Mouse (Mus musculus): ENCODE data around the gene B3gnt4. TPM values are rescaled to one million over a fixed set of nuclear protein-coding genes. Genes with fewer than 3 reads are reported as not detected.

B3gnt4 gene
- polyA plus RNA-seq, 1 experiment from 2014 or later: 0.60 TPM

GRCm38 (mm10) chr5:123533801-123534200 is 23.5 kb downstream of the B3gnt4 start:
- H3K27me3 ChIP-seq (ENCODE audit: control insufficient read depth, insufficient read depth, low read length): no peaks in the 10 kb centered on the region
- H3K36me3 ChIP-seq (ENCODE audit: control insufficient read depth, insufficient read depth, low read length): peaks cover 18% of the 10 kb centered on the region
- no peak overlapping the region for H3K27ac ChIP-seq (replicated peaks; ENCODE audit: low read depth, low read length)
- 95% methylated on average over 10 of the region's 10 CpGs for WGBS
- DNase-seq (ENCODE audit: low spot score) (no peak), ATAC-seq (ENCODE audit: insufficient number of reproducible peaks, low FRiP score, low TSS enrichment, low read depth) (no peak)
- no peak overlapping the region for H3K4me3 ChIP-seq (ENCODE audit: low read depth, low read length)
- no peak overlapping the region for H3K9ac ChIP-seq (ENCODE audit: low read length)
- H3K4me1 ChIP-seq (ENCODE audit: control insufficient read depth, insufficient read depth, low read length): no peaks in the 10 kb centered on the region
- no peak overlapping the region for H3K4me2 ChIP-seq (ENCODE audit: low read depth, severe bottlenecking)
- H3K9me3 ChIP-seq (ENCODE audit: control insufficient read depth, low read length): no peaks in the 10 kb centered on the region

DNA sequence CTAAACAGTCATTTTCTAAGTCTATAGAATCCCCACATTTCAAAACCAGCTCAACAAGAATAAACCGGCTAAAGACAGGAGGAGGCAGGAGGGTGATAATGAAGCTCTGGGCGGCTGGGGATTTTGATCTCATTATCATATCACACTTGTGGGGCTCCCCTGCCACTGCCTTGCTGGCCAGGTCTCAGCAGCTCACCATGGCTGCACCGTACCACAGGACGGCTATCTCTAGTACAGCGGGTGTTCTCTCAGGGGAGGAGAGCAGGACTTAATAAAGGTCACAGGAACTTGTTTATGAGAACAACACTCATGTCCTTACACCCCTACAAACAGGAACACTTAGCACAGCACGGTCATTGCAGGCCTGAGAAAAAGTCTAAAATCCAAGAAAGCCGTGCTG is 45.4 kb downstream of the B3gnt4 start:
- DNase-seq (ENCODE audit: low spot score): no peak
- 92% methylated on average over 7 of the region's 7 CpGs for WGBS
- Histone ChIP-seq H3K4me2 (ENCODE audit: low read depth, severe bottlenecking) (no peak overlapping the region), H3K9me3 (ENCODE audit: control insufficient read depth, low read length) (no peaks in the 10 kb centered on the region), H3K9ac (ENCODE audit: low read length) (no peak overlapping the region), H3K27me3 (ENCODE audit: control insufficient read depth, insufficient read depth, low read length) (no peaks in the 10 kb centered on the region), H3K4me3 (ENCODE audit: low read depth, low read length) (no peak overlapping the region), H3K27ac (replicated peaks; ENCODE audit: low read depth, low read length) (no peak overlapping the region), H3K36me3 (ENCODE audit: control insufficient read depth, insufficient read depth, low read length) (peaks cover 4% of the 10 kb centered on the region; the same call in 1 of the 2 replicates), H3K4me1 (ENCODE audit: control insufficient read depth, insufficient read depth, low read length) (no peaks in the 10 kb centered on the region)
- ATAC-seq (ENCODE audit: insufficient number of reproducible peaks, low FRiP score, low TSS enrichment, low read depth): no peak

- H3K27me3 ChIP-seq (ENCODE audit: control insufficient read depth, insufficient read depth, low read length): no peaks in the 10 kb centered on the region
- 81% methylated on average over 2 of the region's 2 CpGs for WGBS
- H3K9ac ChIP-seq (ENCODE audit: low read length): no peak overlapping the region
- no peaks in the 10 kb centered on the region for H3K9me3 ChIP-seq (ENCODE audit: control insufficient read depth, low read length)
- H3K36me3 ChIP-seq (ENCODE audit: control insufficient read depth, insufficient read depth, low read length): peaks cover 6% of the 10 kb centered on the region; the same call in 1 of the 2 replicates
- no peak overlapping the region for H3K4me2 ChIP-seq (ENCODE audit: low read depth, severe bottlenecking)
- H3K4me3 ChIP-seq (ENCODE audit: low read depth, low read length): no peak overlapping the region
- no peak for ATAC-seq (ENCODE audit: insufficient number of reproducible peaks, low FRiP score, low TSS enrichment, low read depth)
- H3K27ac ChIP-seq (replicated peaks; ENCODE audit: low read depth, low read length): no peak overlapping the region
- no peak for DNase-seq (ENCODE audit: low spot score)
- no peaks in the 10 kb centered on the region for H3K4me1 ChIP-seq (ENCODE audit: control insufficient read depth, insufficient read depth, low read length)
Measured at GRCm38 (mm10) chr5:123556451-123556850, 46.2 kb downstream of the B3gnt4 start.

GRCm38 (mm10) chr5:123559588-123559987 is 49.3 kb downstream of the B3gnt4 start:
- no peaks in the 10 kb centered on the region for H3K27me3 ChIP-seq (ENCODE audit: control insufficient read depth, insufficient read depth, low read length)
- no peak for DNase-seq (ENCODE audit: low spot score)
- H3K4me3 ChIP-seq (ENCODE audit: low read depth, low read length): no peak overlapping the region
- no peak for ATAC-seq (ENCODE audit: insufficient number of reproducible peaks, low FRiP score, low TSS enrichment, low read depth)
- no peaks in the 10 kb centered on the region for H3K4me1 ChIP-seq (ENCODE audit: control insufficient read depth, insufficient read depth, low read length)
- H3K27ac ChIP-seq (replicated peaks; ENCODE audit: low read depth, low read length): no peak overlapping the region
- H3K36me3 ChIP-seq (ENCODE audit: control insufficient read depth, insufficient read depth, low read length): peaks cover 9% of the 10 kb centered on the region; the same call in 1 of the 2 replicates
- no peaks in the 10 kb centered on the region for H3K9me3 ChIP-seq (ENCODE audit: control insufficient read depth, low read length)
- H3K4me2 ChIP-seq (ENCODE audit: low read depth, severe bottlenecking): no peak overlapping the region
- 95% methylated on average over 8 of the region's 8 CpGs for WGBS
- H3K9ac ChIP-seq (ENCODE audit: low read length): no peak overlapping the region

DNA sequence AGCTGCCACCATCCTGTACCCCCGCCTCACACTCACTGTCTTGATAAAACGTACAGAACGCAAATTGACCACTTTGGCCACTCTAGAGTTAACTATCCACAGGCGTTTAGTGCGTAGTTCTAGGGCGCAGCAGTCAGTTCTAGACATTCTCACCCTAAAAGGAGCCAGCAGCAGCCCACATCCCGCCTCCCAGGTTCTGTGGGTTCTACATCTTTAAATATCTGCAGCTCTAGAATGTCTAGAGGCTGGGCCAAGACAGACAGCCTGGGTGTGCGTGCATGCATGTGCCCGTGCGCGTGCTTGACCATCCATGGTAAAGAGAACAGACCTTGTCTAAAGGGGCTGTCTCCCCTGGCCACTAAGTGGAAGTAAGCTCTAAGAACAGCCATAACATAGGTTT is 50.9 kb downstream of the B3gnt4 start:
- WGBS: 95% methylated on average over 11 of the region's 11 CpGs
- Histone ChIP-seq H3K4me1 (ENCODE audit: control insufficient read depth, insufficient read depth, low read length) (no peaks in the 10 kb centered on the region), H3K9ac (ENCODE audit: low read length) (no peak overlapping the region), H3K27ac (replicated peaks; ENCODE audit: low read depth, low read length) (no peak overlapping the region), H3K27me3 (ENCODE audit: control insufficient read depth, insufficient read depth, low read length) (no peaks in the 10 kb centered on the region), H3K36me3 (ENCODE audit: control insufficient read depth, insufficient read depth, low read length) (peaks cover 9% of the 10 kb centered on the region), H3K4me3 (ENCODE audit: low read depth, low read length) (no peak overlapping the region), H3K4me2 (ENCODE audit: low read depth, severe bottlenecking) (no peak overlapping the region), H3K9me3 (ENCODE audit: control insufficient read depth, low read length) (no peaks in the 10 kb centered on the region)
- ATAC-seq (ENCODE audit: insufficient number of reproducible peaks, low FRiP score, low TSS enrichment, low read depth) (no peak), DNase-seq (ENCODE audit: low spot score) (no peak)

Small RNA genes lying within 50 kb of the gene (microRNA-seq; reads per million reads assigned to microRNA genes)
- 1.8 reads per million for gene Mir7647

Other genes starting within 250 kb of the B3gnt4 start
- gene Bcl7a, start 166.6 kb upstream of the B3gnt4 start, polyA plus RNA-seq (2014; fragmentation: Nextera tagmentation; extraction: Ambion mirVana): 44.4 and 45.2 TPM in 2 replicates
- 19.3 and 21.7 TPM in 2 replicates for gene Mlxip, start 115.7 kb upstream of the B3gnt4 start, polyA plus RNA-seq (2014; fragmentation: Nextera tagmentation; extraction: Ambion mirVana)
- gene Lrrc43, start 21.2 kb upstream of the B3gnt4 start, polyA plus RNA-seq (2014; fragmentation: Nextera tagmentation; extraction: Ambion mirVana): not detected in 2 replicates
- gene Il31, start 21.0 kb upstream of the B3gnt4 start, polyA plus RNA-seq (2014; fragmentation: Nextera tagmentation; extraction: Ambion mirVana): not detected in 2 replicates
- gene Diablo, start 13.7 kb downstream of the B3gnt4 start, polyA plus RNA-seq (2014; fragmentation: Nextera tagmentation; extraction: Ambion mirVana): 120 and 124 TPM in 2 replicates
- 0.14 and 0.55 TPM in 2 replicates for gene Gm49027, start 15.0 kb downstream of the B3gnt4 start, polyA plus RNA-seq (2014; fragmentation: Nextera tagmentation; extraction: Ambion mirVana)
- 28.4 and 29.0 TPM in 2 replicates for gene Vps33a, start 62.6 kb downstream of the B3gnt4 start, polyA plus RNA-seq (2014; fragmentation: Nextera tagmentation; extraction: Ambion mirVana)
- gene Clip1, start 174.2 kb downstream of the B3gnt4 start, polyA plus RNA-seq (2014; fragmentation: Nextera tagmentation; extraction: Ambion mirVana): 37.8 and 44.9 TPM in 2 replicates
- 100 and 106 TPM in 2 replicates for gene Zcchc8, start 210.6 kb downstream of the B3gnt4 start, polyA plus RNA-seq (2014; fragmentation: Nextera tagmentation; extraction: Ambion mirVana)
- 166 and 167 TPM in 2 replicates for gene Rsrc2, start 239.0 kb downstream of the B3gnt4 start, polyA plus RNA-seq (2014; fragmentation: Nextera tagmentation; extraction: Ambion mirVana)
- gene Kntc1, start 239.3 kb downstream of the B3gnt4 start, polyA plus RNA-seq (2014; fragmentation: Nextera tagmentation; extraction: Ambion mirVana): 38.8 and 47.5 TPM in 2 replicates